Mouse (Mus musculus): ENCODE measurements around the gene Capn12.

DNA sequence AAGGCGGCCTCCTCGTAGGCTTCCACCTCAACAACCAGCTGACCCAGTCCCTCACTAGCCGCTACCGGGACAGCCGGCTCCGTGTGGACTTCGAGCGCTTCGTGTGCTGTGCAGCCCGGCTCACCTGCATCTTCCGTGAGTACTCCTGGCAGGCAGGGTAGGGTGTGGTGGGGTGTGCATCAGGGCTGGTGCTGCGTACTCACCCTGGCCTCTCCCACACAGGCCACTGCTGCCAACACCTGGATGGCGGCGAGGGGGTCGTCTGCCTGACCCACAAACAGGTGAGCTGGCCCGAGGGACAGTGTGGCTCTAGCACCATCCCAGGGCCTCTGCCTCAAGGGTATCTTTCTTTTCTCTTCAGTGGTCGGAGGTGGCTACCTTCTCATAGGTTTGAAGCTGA lies 11.4 kb downstream of the Capn12 start:
- TF ChIP-seq CTCF (IDR thresholded peaks at IDR 0.05; ENCODE audit: low read depth, low read length) (no peak), POLR2A (IDR thresholded peaks at IDR 0.05; ENCODE audit: borderline replicate concordance, low read depth, low read length) (no peak)
